Mouse (Mus musculus) heart, embryonic 11.5 days (tissue): Measurements from ENCODE around the gene Per3. TPM values are rescaled to one million over a fixed set of nuclear protein-coding genes. Genes with fewer than 3 reads are reported as not detected.
"Not testable (repeated sequence)": the region's sequence is repeated elsewhere in the genome, so short reads cannot be mapped to it uniquely, and the experiment has no call there.

ENCODE experiments used
- ATAC-seq: fragments of 200-750 bp; cut with Nextera tagmentation; replicated peaks from 2 replicates; pipeline ENCODE4 v1.8.0; 2017; ENCODE audit warnings: moderate library complexity; ENCODE audit not compliant: insufficient number of reproducible peaks, low FRiP score, low TSS enrichment
- H3K27ac ChIP-seq: fragments of 300-500 bp; sonication (generic); 2 replicates; pipeline ENCODE4 v1.5.1; 2014; ENCODE audit warnings: mild to moderate bottlenecking, low read depth, low read length
- H3K27me3 ChIP-seq: fragments of 300-500 bp; sonication (generic); 2 replicates; pipeline ENCODE4 v1.6.1; 2014; ENCODE audit warnings: mild to moderate bottlenecking, low read length, mixed read lengths; ENCODE audit not compliant: control insufficient read depth, insufficient read depth
- H3K36me3 ChIP-seq: fragments of 300-500 bp; sonication (generic); 2 replicates; pipeline ENCODE4 v1.6.1; 2014; ENCODE audit warnings: mild to moderate bottlenecking, low read length, moderate library complexity, mixed read lengths; ENCODE audit not compliant: control insufficient read depth, insufficient read depth
- H3K4me1 ChIP-seq: fragments of 300-500 bp; sonication (generic); 2 replicates; pipeline ENCODE4 v1.6.1; 2014; ENCODE audit warnings: low read length; ENCODE audit not compliant: control insufficient read depth, insufficient read depth
- H3K4me2 ChIP-seq: fragments of 300-500 bp; sonication (generic); 2 replicates; pipeline ENCODE4 v1.6.1; 2014; ENCODE audit warnings: mild to moderate bottlenecking, moderate library complexity
- H3K4me3 ChIP-seq: fragments of 300-500 bp; sonication (generic); 2 replicates; pipeline ENCODE4 v1.5.1; 2014; ENCODE audit warnings: low read depth, low read length
- H3K9ac ChIP-seq: fragments of 300-500 bp; sonication (generic); 2 replicates; pipeline ENCODE4 v1.6.1; 2014; ENCODE audit warnings: mild to moderate bottlenecking, low read depth, low read length, moderate library complexity
- H3K9me3 ChIP-seq: fragments of 300-500 bp; sonication (generic); replicated peaks from 2 replicates; pipeline ENCODE4 v1.6.1; 2016; ENCODE audit warnings: low read length; ENCODE audit not compliant: control insufficient read depth
- WGBS: fragments of 180-500 bp; shearing (Covaris S2); extraction: QIAGEN DNeasy Blood & Tissue Kit; methylation state at CpG from one replicate; pipeline ENCODE4 v1.1.7; 2014; ENCODE audit not compliant: insufficient replicate concordance; 5-methylcytosine and 5-hydroxymethylcytosine counted together
- polyA plus RNA-seq: library from polyadenylated mRNA; unstranded; fragments of >200 nt; fragmentation: Nextera tagmentation; extraction: Ambion mirVana; gene quantifications from 2 replicates; pipeline ENCODE4 v1.2.1, GENCODE M21; 2014

The Per3 gene
- polyA plus RNA-seq, 1 experiment from 2014 or later: 6.7 TPM

DNA sequence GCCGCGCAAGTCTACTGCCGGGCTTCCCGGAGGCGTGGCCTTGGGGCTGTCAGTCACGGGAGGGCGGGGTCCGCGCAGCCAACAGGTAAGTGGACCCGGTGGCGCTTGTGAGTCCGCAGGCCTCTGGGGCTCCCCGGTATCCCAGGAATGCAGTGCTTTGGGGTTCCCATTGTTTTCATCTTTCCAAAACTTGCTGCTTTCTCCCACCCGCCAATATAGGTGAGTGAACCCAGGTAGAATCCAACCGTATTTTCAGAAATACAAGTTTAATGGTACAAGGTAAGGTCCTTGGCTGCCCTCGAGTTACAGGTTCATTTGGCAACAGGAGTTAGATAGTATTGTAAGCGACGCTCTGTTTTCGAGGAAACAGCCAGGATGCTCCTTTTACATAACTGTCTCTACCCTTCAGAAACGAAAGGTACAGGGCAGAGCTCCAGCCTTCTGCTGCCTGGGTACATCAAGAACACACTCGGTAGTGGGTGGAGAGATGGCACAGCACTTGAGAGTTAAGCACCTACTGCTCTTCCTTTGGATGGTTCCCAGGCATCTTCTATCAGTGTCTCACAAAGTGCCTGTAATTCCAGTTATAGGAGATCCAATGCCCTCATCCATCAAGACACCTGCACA, 592 bp upstream of the Per3 start:
- WGBS: 5% methylated on average over 21 of the region's 21 CpGs
- no peak; the same call in 1 of the 2 replicates for ATAC-seq
- no peaks in the 10 kb centered on the region for H3K9me3 ChIP-seq
- H3K4me1 ChIP-seq: peaks cover 11% of the 10 kb centered on the region; the same call in 1 of the 2 replicates
- no peak overlapping the region for H3K9ac ChIP-seq
- H3K27me3 ChIP-seq: no peaks in the 10 kb centered on the region
- H3K27ac ChIP-seq: no peak overlapping the region
- peak overlapping the region; percentile 99 for H3K4me2 ChIP-seq
- H3K4me3 ChIP-seq: peak overlapping the region; percentile 67
- no peaks in the 10 kb centered on the region for H3K36me3 ChIP-seq

GRCm38 (mm10) chr4:151043281-151043680, 1.2 kb downstream of the Per3 start:
- WGBS: 61% methylated on average over 5 of the region's 5 CpGs
- Histone ChIP-seq H3K9me3 (no peaks in the 10 kb centered on the region), H3K4me3 (peak overlapping the region; percentile 67), H3K4me2 (peak overlapping the region; percentile 99), H3K36me3 (no peaks in the 10 kb centered on the region), H3K9ac (peak overlapping the region; percentile 74; the same call in 1 of the 2 replicates), H3K27ac (no peak overlapping the region), H3K4me1 (peaks cover 11% of the 10 kb centered on the region; the same call in 1 of the 2 replicates), H3K27me3 (no peaks in the 10 kb centered on the region)
- ATAC-seq: no peak

- no peaks in the 10 kb centered on the region for H3K27me3 ChIP-seq
- no peak overlapping the region for H3K9ac ChIP-seq
- ATAC-seq: no peak
- peaks cover 11% of the 10 kb centered on the region; the same call in 1 of the 2 replicates for H3K4me1 ChIP-seq
- 66% methylated on average over 5 of the region's 5 CpGs for WGBS
- no peak overlapping the region for H3K27ac ChIP-seq
- no peaks in the 10 kb centered on the region for H3K9me3 ChIP-seq
- H3K4me3 ChIP-seq: no peak overlapping the region
- H3K4me2 ChIP-seq: no peak overlapping the region
- no peaks in the 10 kb centered on the region for H3K36me3 ChIP-seq
Observed at GRCm38 (mm10) chr4:151041506-151041905, 3.0 kb downstream of the Per3 start.

GRCm38 (mm10) chr4:151037800-151038199, 6.7 kb downstream of the Per3 start:
- WGBS: 83% methylated on average over 11 of the region's 11 CpGs
- Histone ChIP-seq H3K9ac (no peak overlapping the region), H3K4me3 (no peak overlapping the region), H3K36me3 (0 out of 2 replicates have a peak, but pooled peaks cover 2% of the 10 kb centered on the region), H3K9me3 (no peaks in the 10 kb centered on the region), H3K27me3 (no peaks in the 10 kb centered on the region), H3K27ac (no peak overlapping the region), H3K4me1 (no peaks in the 10 kb centered on the region), H3K4me2 (no peak overlapping the region)
- ATAC-seq: no peak

GRCm38 (mm10) chr4:151036521-151036920, 7.9 kb downstream of the Per3 start:
- ATAC-seq: no peak
- no peak overlapping the region for H3K4me3 ChIP-seq
- 79% methylated on average over 7 of the region's 7 CpGs for WGBS
- H3K9me3 ChIP-seq: no peaks in the 10 kb centered on the region
- no peak overlapping the region for H3K9ac ChIP-seq
- no peaks in the 10 kb centered on the region for H3K27me3 ChIP-seq
- H3K4me1 ChIP-seq: no peaks in the 10 kb centered on the region
- 0 out of 2 replicates have a peak, but pooled peaks cover 2% of the 10 kb centered on the region for H3K36me3 ChIP-seq
- H3K4me2 ChIP-seq: no peak overlapping the region
- no peak overlapping the region for H3K27ac ChIP-seq

- ATAC-seq: no peak
- no peak overlapping the region for H3K4me3 ChIP-seq
- WGBS: 55% methylated on average over 6 of the region's 6 CpGs
Observed at GRCm38 (mm10) chr4:151027001-151027400, 17.5 kb downstream of the Per3 start.

GRCm38 (mm10) chr4:151024152-151024551, 20.3 kb downstream of the Per3 start:
- Histone ChIP-seq H3K9ac (no peak overlapping the region), H3K36me3 (no peaks in the 10 kb centered on the region), H3K4me3 (no peak overlapping the region), H3K9me3 (no peaks in the 10 kb centered on the region), H3K4me1 (peaks cover 3% of the 10 kb centered on the region; the same call in 1 of the 2 replicates), H3K27ac (no peak overlapping the region), H3K27me3 (no peaks in the 10 kb centered on the region), H3K4me2 (no peak overlapping the region)
- 48% methylated on average over 9 of the region's 9 CpGs for WGBS
- ATAC-seq: no peak

More at GRCm38 (mm10) chr4:151027001-151027400, 17.5 kb downstream of the Per3 start:
- Histone ChIP-seq H3K27ac (no peak overlapping the region), H3K9me3 (no peaks in the 10 kb centered on the region), H3K9ac (no peak overlapping the region), H3K4me1 (no peaks in the 10 kb centered on the region), H3K4me2 (no peak overlapping the region), H3K36me3 (no peaks in the 10 kb centered on the region), H3K27me3 (no peaks in the 10 kb centered on the region)

DNA sequence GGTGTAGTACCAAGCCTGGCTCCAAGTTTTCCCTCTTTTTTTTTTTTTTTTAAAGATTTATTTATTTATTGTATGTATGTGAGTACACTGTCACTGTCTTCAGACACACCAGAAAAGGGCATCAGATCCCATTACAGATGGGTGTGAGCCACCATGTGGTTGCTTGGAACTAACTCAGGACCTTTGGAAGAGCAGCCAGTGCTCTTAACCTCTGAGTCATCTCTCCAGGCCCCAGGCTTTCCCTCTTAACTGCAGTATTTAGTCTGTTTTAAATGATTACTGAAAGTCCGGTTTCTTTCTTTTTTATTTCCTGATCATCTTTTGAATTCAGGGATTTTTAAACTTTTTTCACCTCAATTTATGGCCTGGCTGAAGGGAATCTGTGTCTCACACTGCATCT, 27.1 kb downstream of the Per3 start:
- not testable (repeated sequence) for ATAC-seq, H3K4me3 ChIP-seq, H3K9me3 ChIP-seq, H3K4me2 ChIP-seq, H3K27ac ChIP-seq, H3K4me1 ChIP-seq, H3K9ac ChIP-seq, H3K27me3 ChIP-seq, H3K36me3 ChIP-seq
- 82% methylated on average over 1 of the region's 1 CpGs for WGBS

GRCm38 (mm10) chr4:151015946-151016345, 28.5 kb downstream of the Per3 start:
- no peaks in the 10 kb centered on the region for H3K27me3 ChIP-seq
- WGBS: 90% methylated on average over 10 of the region's 10 CpGs
- ATAC-seq: no peak
- H3K4me1 ChIP-seq: peaks cover 6% of the 10 kb centered on the region
- no peak overlapping the region for H3K27ac ChIP-seq
- no peak overlapping the region for H3K4me3 ChIP-seq
- no peaks in the 10 kb centered on the region for H3K9me3 ChIP-seq
- no peak overlapping the region for H3K4me2 ChIP-seq
- H3K9ac ChIP-seq: no peak overlapping the region
- H3K36me3 ChIP-seq: peaks cover 3% of the 10 kb centered on the region
